Mouse (Mus musculus) testis, postnatal 10 days (tissue): ENCODE data around the gene Tex11.
"Not testable (repeated sequence)": the region's sequence is repeated elsewhere in the genome, so short reads cannot be mapped to it uniquely, and the experiment has no call there.

Experiments
- DNase-seq: peaks from one replicate; pipeline ENCODE4 v3.0.0; 2021; ENCODE audit warnings: low spot score

The Tex11 gene

GRCm38 (mm10) chrX:101059541-101059940 is at the start of gene Tex11:
Gene Tex11, minus strand, starts transcription at chrX:101059667.
- DNase-seq = peak; percentile 38

GRCm38 (mm10) chrX:101085920-101086319 is 26.5 kb upstream of the Tex11 start, which contains the start of gene Slc7a3:
Gene Slc7a3, minus strand, starts transcription at chrX:101086020.
- DNase-seq = no peak

GRCm38 (mm10) chrX:101085211-101085610 is 25.7 kb upstream of the Tex11 start:
- DNase-seq = not testable (repeated sequence)

- DNase-seq = no peak
These were observed 24.7 kb upstream of the Tex11 start for GRCm38 (mm10) chrX:101084192-101084591.

- no peak for DNase-seq
These were observed 5.8 kb upstream of the Tex11 start for GRCm38 (mm10) chrX:101065245-101065644.

DNA sequence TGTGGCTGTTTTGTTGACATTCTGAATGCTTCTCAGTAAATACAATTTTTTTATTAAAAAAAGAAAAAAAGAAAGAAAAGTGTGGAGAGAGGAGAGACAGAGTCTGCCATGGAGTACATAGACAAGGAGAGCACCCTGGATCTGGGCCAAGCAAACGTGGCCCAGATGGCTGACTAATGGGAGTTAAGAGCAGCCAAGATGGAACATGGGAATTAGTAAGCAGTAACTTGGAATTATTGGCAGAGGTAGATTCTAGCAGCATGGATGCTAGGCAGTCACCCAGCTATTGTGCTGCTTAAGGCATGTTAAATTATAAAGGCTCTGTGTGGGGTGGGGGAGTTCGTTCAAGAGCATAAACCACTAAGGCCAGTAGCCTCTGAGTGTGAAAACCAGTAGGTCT is 4.0 kb upstream of the Tex11 start:
- DNase-seq = no peak

GRCm38 (mm10) chrX:100943640-100944039 is 115.8 kb downstream of the Tex11 start:
- DNase-seq = no peak

DNA sequence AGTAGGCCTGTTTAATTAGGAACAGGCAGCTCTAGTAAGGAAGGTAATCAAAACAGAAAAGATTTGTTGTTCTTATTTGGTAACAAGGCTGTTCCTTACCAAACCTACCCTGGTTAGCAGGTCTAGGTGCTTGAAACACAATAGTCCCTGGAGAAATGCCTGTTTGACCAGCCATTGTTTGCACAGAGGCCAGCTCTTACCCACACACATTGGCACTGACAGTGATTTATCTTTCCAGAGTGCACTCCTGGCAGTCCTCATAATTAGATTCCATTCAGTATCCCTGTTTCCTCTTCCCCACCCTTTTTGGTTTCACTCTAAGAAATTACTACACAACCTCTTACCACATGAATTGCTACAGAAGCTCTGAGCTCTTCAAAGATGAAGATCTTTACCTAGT is 220.3 kb downstream of the Tex11 start:
- no peak for DNase-seq

GRCm38 (mm10) chrX:100832806-100833205 is 226.7 kb downstream of the Tex11 start:
- DNase-seq = no peak

- no peak for DNase-seq
These were observed 233.9 kb downstream of the Tex11 start for GRCm38 (mm10) chrX:100825557-100825956.

- no peak for DNase-seq
These were observed 238.3 kb downstream of the Tex11 start for GRCm38 (mm10) chrX:100821149-100821548.

GRCm38 (mm10) chrX:100818681-100819080 is 240.8 kb downstream of the Tex11 start:
- no peak for DNase-seq

DNA sequence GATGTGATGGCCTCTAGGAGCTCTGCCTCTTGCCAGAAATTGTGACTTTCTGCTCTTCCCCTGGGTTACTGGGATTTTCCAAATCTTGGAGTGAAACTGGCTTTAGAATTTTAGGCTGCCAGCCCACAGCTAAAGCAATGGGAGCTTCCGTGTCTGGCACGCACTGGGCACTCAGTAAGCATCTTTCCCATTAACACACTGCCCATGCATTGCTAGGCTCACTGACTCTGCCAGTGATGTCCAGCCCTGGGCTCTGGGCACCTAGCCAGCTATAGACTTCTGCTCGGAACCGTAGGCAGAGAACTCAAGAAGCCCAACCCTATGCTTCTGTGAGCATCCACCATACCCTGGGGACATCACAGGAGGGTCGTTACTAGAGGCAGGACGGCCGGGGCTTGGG is 243.7 kb downstream of the Tex11 start:
- DNase-seq = no peak

DNA sequence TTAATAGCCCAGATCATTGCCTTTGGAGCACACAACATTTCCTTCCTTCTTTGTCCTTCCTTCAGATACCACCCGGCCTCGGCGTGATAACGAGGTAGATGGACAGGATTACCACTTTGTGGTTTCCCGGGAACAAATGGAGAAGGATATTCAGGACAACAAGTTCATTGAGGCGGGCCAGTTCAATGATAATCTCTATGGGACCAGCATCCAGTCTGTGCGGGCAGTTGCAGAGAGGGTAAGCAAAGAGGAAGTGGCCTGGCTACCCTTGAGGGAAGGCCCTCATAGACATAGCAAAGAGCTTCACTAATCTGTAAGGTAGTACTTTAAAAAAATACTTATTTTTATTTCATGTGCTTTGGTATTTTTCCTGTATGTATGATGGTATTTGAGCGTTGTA is 245.3 kb downstream of the Tex11 start:
- no peak for DNase-seq

GRCm38 (mm10) chrX:100811129-100811528 is 248.3 kb downstream of the Tex11 start:
- DNase-seq = no peak

DNA sequence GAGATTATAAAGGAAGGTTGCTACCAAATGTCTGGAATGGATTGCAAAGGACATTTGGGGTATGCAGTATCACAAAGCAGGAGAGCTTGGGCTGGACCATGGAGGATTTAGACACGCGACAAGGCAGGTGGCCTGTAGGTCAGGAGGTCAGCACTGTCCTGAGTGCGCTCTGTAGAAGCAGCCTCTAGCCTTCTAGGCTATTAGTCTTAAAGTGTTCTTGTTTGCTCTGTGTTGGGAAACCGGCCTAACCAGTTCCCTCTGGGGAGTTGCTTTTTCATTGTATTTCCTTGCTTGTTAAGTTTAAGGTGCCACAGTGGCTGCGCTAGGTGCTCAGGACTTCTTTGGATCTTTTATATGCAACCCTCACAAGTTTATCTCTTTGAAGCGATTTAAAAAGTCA is 257.4 kb downstream of the Tex11 start:
- DNase-seq = no peak

DNA sequence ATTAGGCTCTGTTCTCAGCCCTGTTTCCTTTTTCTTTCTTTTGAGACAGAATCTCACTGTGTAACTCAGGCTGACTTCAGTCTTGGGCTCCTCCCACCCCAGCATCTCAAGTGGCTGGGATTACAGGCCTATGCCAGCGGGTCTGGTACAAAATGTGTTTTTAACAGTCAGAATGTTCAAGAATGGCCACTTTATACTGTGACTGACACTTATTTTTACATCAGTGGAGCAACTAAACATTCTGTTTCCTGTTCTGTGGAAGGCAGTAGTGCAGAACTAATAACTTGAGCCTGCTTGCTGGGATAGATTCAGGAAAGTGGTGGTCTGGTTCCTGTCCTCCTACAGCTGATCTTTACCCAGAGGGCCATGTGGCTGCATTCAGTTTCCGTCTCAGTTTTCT is 258.8 kb downstream of the Tex11 start:
- no peak for DNase-seq

- DNase-seq = no peak
These were observed 261.5 kb downstream of the Tex11 start for GRCm38 (mm10) chrX:100797851-100798527.

GRCm38 (mm10) chrX:100797370-100797769 is 262.1 kb downstream of the Tex11 start:
- DNase-seq = no peak

GRCm38 (mm10) chrX:100796741-100797090 is 262.8 kb downstream of the Tex11 start:
- DNase-seq = no peak

DNA sequence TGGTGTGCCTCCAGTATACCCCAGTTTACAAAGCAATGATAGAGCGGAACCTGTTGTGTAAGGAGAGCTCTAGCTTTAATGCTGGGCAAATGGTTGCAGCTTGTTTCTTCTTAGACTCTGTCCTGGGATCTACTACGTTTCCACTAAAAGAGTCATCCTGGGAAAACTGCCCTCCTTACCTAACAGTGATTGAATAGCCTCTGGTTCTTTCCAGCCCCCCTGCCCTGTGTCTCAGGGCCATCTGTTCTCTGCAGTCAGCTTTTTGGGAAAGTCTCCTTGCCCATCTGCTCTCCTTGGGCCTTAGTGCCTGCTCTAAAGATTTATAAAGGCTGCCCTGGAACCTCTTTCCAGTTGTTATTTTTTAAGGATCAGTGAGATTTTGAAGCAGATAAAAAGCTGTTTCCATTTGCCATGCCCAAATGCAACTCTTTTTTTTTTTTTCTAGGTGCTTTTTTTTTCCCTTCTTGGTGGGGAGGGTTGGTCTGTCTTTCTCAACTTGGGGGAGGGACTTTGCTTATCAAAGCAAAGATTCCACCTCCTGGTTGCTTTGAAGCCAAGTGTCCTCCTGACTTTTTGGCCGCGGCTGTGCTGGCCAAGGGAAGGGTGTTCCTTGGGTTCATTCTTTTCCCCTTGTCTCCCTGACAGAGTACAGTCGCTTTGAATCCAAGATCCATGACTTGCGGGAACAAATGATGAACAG is 263.3 kb downstream of the Tex11 start:
- DNase-seq = no peak

DNA sequence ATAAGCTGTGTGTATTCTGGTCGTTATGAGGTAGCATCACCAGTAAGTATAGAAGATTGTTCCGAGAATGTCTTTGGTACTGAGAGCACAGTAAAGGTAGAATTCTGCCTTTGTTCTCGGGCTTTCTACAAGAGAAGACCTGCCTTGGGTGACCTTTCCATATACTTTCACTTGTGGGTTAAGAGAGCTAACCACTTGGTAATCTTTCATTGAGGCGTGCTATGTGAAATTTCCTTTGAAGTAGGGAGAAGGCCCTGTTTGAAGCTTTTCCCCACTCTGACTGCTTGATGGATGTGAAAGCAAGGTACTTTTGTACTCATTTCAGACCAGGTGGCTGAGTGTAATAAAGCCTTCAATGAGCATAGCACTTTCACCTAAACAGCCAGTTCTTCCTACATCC is 270.1 kb downstream of the Tex11 start:
- no peak for DNase-seq
